Mouse (Mus musculus) MEL (cell line): ENCODE measurements at regions not wholly inside any gene's neighbourhood (a gene's known extent, or its start where the extent isn't known, plus 50 kb on each side); places are given as distances from the start of the nearest gene placed in this dataset.

Experiments
- DNase-seq: peaks from one replicate; pipeline ENCODE4 v3.0.0; 2011; ENCODE audit warnings: low read depth, low spot score
- H3K27ac ChIP-seq: 2 replicates; pipeline ENCODE4 v1.5.1; 2012; ENCODE audit warnings: low read depth, mild to moderate bottlenecking, control low read depth, low read length, moderate library complexity; ENCODE audit not compliant: control insufficient read depth
- H3K27me3 ChIP-seq, 2 experiments: fragments of 150-350 bp in 1 of 2; sonication (generic) in 1 of 2; 2 replicates each; pipeline ENCODE4 v1.6.1; 2012; ENCODE audit warnings: low read length in 2 of 2, mild to moderate bottlenecking in 2 of 2, improper control_type of control experiment in 1 of 2, moderate library complexity in 1 of 2; ENCODE audit not compliant: insufficient read depth in 2 of 2, control insufficient read depth in 1 of 2
- H3K36me3 ChIP-seq, 2 experiments: 2 replicates each; pipeline ENCODE4 v1.6.1; 2012 to 2014; ENCODE audit warnings: low read length in 2 of 2, improper control_type of control experiment in 1 of 2, inconsistent platforms in 1 of 2, mild to moderate bottlenecking in 1 of 2; ENCODE audit not compliant: insufficient read depth in 2 of 2, control insufficient read depth in 1 of 2
- H3K4me1 ChIP-seq, 2 experiments: fragments of 150-350 bp in 1 of 2; sonication (generic) in 1 of 2; 2 replicates each; pipeline ENCODE4 v1.6.1; 2012; ENCODE audit warnings: low read length in 2 of 2, improper control_type of control experiment in 1 of 2, mild to moderate bottlenecking in 1 of 2; ENCODE audit not compliant: insufficient read depth in 2 of 2, control insufficient read depth in 1 of 2
- H3K4me3 ChIP-seq, 2 experiments: fragments of 150-350 bp in 1 of 2; sonication (generic) in 1 of 2; 2 replicates each; pipeline ENCODE4 v1.5.1; 2012; ENCODE audit warnings: low read depth in 2 of 2, low read length in 2 of 2, mild to moderate bottlenecking in 2 of 2, moderate library complexity in 2 of 2, control low read depth in 1 of 2, improper control_type of control experiment in 1 of 2; ENCODE audit not compliant: control insufficient read depth in 1 of 2, insufficient read depth in 1 of 2
- H3K79me2 ChIP-seq: 2 replicates; pipeline ENCODE4 v1.6.1; 2012; ENCODE audit warnings: mild to moderate bottlenecking, low read length, moderate library complexity; ENCODE audit not compliant: control insufficient read depth, poor library complexity, insufficient read depth
- H3K9ac ChIP-seq: 2 replicates; pipeline ENCODE4 v1.6.1; 2012; ENCODE audit warnings: low read depth, mild to moderate bottlenecking, control low read depth, low read length, moderate library complexity; ENCODE audit not compliant: control insufficient read depth, poor library complexity, severe bottlenecking
- H3K9me3 ChIP-seq: fragments of 150-350 bp; sonication (generic); replicated peaks from 2 replicates; pipeline ENCODE4 v1.6.1; 2012; ENCODE audit warnings: mild to moderate bottlenecking, low read length, improper control_type of control experiment, moderate library complexity; ENCODE audit not compliant: insufficient read depth
- BHLHE40 ChIP-seq: IDR thresholded peaks from 2 replicates; pipeline ENCODE4 v1.6.1; 2012; ENCODE audit warnings: low read depth, mild to moderate bottlenecking, inconsistent platforms, low read length, improper control_type of control experiment, borderline replicate concordance
- CHD1 ChIP-seq: IDR thresholded peaks from 2 replicates; pipeline ENCODE4 v1.6.1; 2012; ENCODE audit warnings: low read depth, mild to moderate bottlenecking, inconsistent platforms, low read length, improper control_type of control experiment
- CHD2 ChIP-seq: IDR thresholded peaks from 2 replicates; pipeline ENCODE4 v1.6.1; 2011; ENCODE audit warnings: low read length, improper control_type of control experiment
- HCFC1 ChIP-seq: IDR thresholded peaks from 2 replicates; pipeline ENCODE4 v1.6.1; 2012; ENCODE audit warnings: low read depth, mild to moderate bottlenecking, inconsistent platforms, low read length, improper control_type of control experiment, moderate library complexity
- KAT2A ChIP-seq: conservative IDR thresholded peaks from 2 replicates; pipeline ENCODE4 v1.6.1; 2012; ENCODE audit warnings: low read depth, low read length, improper control_type of control experiment, inconsistent platforms
- MAFK ChIP-seq: IDR thresholded peaks from 2 replicates; pipeline ENCODE4 v1.6.1; 2011; ENCODE audit warnings: low read depth, mild to moderate bottlenecking, low read length, improper control_type of control experiment, borderline replicate concordance
- NELFE ChIP-seq: IDR thresholded peaks from 2 replicates; pipeline ENCODE4 v1.6.1; 2011; ENCODE audit warnings: low read depth, low read length, improper control_type of control experiment
- POLR2AphosphoS2 ChIP-seq: IDR thresholded peaks from 2 replicates; pipeline ENCODE4 v1.6.1; 2011; ENCODE audit warnings: low read length, improper control_type of control experiment
- POLR2AphosphoS5 ChIP-seq: IDR thresholded peaks from 2 replicates; pipeline ENCODE4 v1.6.1; 2012; ENCODE audit warnings: low read depth, borderline replicate concordance, mild to moderate bottlenecking, inconsistent platforms, low read length, moderate library complexity, mixed read lengths
- RAD21 ChIP-seq: IDR thresholded peaks from 2 replicates; pipeline ENCODE4 v1.6.1; 2011; ENCODE audit warnings: mild to moderate bottlenecking, low read depth, low read length, improper control_type of control experiment
- RCOR1 ChIP-seq: IDR thresholded peaks from 2 replicates; pipeline ENCODE4 v1.6.1; 2012; ENCODE audit warnings: low read depth, mild to moderate bottlenecking, inconsistent platforms, low read length, improper control_type of control experiment
- SIN3A ChIP-seq: IDR thresholded peaks from 2 replicates; pipeline ENCODE4 v1.6.1; 2012; ENCODE audit warnings: low read length, improper control_type of control experiment, inconsistent platforms
- SMC3 ChIP-seq: IDR thresholded peaks from 2 replicates; pipeline ENCODE4 v1.6.1; 2011; ENCODE audit warnings: low read depth, low read length, improper control_type of control experiment
- TAL1 ChIP-seq: IDR thresholded peaks from 2 replicates; pipeline ENCODE4 v1.6.1; 2012; ENCODE audit warnings: mild to moderate bottlenecking, inconsistent platforms, low read length, moderate library complexity, mixed read lengths
- TBP ChIP-seq: IDR thresholded peaks from 2 replicates; pipeline ENCODE4 v1.8.0; 2011; ENCODE audit warnings: low read depth, low read length, improper control_type of control experiment
- ZNF384 ChIP-seq: IDR thresholded peaks from 2 replicates; pipeline ENCODE4 v1.6.1; 2012; ENCODE audit warnings: low read depth, mild to moderate bottlenecking, inconsistent platforms, low read length, improper control_type of control experiment

- Histone ChIP-seq H3K4me1 (0 out of 4 replicates have a peak, but pooled peaks cover 0 to 6% of the 10 kb centered on the region in 2 experiments), H3K36me3 (no peaks in the 10 kb centered on the region), H3K9me3 (no peaks in the 10 kb centered on the region), H3K9ac (no peak overlapping the region), H3K79me2 (no peaks in the 10 kb centered on the region), H3K4me3 (no peak overlapping the region), H3K27ac (no peak overlapping the region), H3K27me3 (peaks cover 6 to 21% of the 10 kb centered on the region in 2 experiments)
- TF ChIP-seq SMC3: no peak
- TF ChIP-seq ZNF384: no peak
- TF ChIP-seq BHLHE40: no peak
- TF ChIP-seq TBP: no peak
- no peak for TF ChIP-seq TAL1
- no peak for TF ChIP-seq CHD1
- TF ChIP-seq RCOR1: no peak
- no peak for TF ChIP-seq POLR2AphosphoS5
- TF ChIP-seq KAT2A: no peak
- TF ChIP-seq POLR2AphosphoS2: no peak
- TF ChIP-seq RAD21: no peak
- TF ChIP-seq SIN3A: no peak
- no peak for TF ChIP-seq NELFE
- DNase-seq: no peak
These were observed 192.5 kb downstream of the Rplp1 start for GRCm38 (mm10) chr9:61721851-61722250.

DNA sequence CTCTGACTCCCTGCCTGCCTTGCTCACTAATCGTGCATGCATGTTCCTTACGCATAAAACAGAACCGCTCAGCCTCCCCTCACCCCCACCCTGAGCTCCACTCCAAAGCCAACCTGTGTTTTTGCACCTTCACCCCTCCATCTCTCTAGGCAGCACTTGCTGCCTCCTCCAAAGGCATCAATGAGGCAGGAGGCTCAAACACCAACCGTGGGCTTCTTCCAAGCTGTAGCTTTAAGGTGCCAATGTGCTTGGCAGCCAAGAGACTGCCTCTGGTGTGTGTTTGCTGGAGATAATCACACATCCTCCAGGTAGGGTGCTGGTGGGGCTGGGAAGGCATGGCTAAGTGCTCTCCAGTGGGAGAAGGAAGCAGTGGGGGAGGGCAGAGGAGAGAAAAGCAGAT, 193.3 kb downstream of the Rplp1 start:
- no peak for DNase-seq
- no peak for TF ChIP-seq SIN3A
- no peak for TF ChIP-seq CHD2
- no peak for TF ChIP-seq KAT2A
- TF ChIP-seq HCFC1: no peak
- TF ChIP-seq RAD21: no peak
- TF ChIP-seq, all 39 proteins: peak for 0
- Histone ChIP-seq H3K79me2 (no peaks in the 10 kb centered on the region), H3K27me3 (peaks cover 4 to 21% of the 10 kb centered on the region in 2 experiments), H3K27ac (no peak overlapping the region), H3K4me1 (0 out of 4 replicates have a peak, but pooled peaks cover 0 to 6% of the 10 kb centered on the region in 2 experiments), H3K9ac (no peak overlapping the region), H3K36me3 (no peaks in the 10 kb centered on the region), H3K9me3 (no peaks in the 10 kb centered on the region), H3K4me3 (no peak overlapping the region)

DNA sequence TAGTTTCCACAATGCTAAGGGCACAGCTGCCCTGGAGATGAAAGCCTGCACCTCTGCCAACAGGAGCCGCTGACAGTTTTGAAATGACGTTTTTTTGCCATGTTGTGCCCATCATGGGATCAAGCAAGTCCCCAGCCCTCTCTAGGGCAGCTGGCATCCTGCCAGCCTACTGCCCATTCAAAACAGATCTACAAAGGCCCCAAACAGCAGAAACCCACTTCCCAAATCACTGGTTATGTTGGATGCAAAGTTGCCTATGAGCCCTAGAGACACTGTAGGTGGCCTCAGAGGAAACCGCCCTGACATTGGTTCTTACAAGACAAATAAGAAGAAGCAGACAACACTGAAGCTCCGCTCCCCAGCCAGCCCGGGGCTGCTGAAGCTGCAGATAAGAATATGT, 194.1 kb downstream of the Rplp1 start:
- no peaks in the 10 kb centered on the region for H3K36me3 ChIP-seq
- DNase-seq: no peak
- no peaks in the 10 kb centered on the region for H3K79me2 ChIP-seq
- H3K9ac ChIP-seq: no peak overlapping the region
- 0 out of 4 replicates have a peak, but pooled peaks cover 0 to 6% of the 10 kb centered on the region in 2 experiments for H3K4me1 ChIP-seq
- TF ChIP-seq POLR2AphosphoS5 (no peak), RAD21 (no peak), ZNF384 (no peak), MAFK (no peak)
- TF ChIP-seq, all 39 proteins: peak for 0
- H3K27me3 ChIP-seq: peaks cover 7 to 20% of the 10 kb centered on the region in 2 experiments
- no peaks in the 10 kb centered on the region for H3K9me3 ChIP-seq
- no peak overlapping the region for H3K4me3 ChIP-seq
- H3K27ac ChIP-seq: no peak overlapping the region
